In the genomic region with DNA sequence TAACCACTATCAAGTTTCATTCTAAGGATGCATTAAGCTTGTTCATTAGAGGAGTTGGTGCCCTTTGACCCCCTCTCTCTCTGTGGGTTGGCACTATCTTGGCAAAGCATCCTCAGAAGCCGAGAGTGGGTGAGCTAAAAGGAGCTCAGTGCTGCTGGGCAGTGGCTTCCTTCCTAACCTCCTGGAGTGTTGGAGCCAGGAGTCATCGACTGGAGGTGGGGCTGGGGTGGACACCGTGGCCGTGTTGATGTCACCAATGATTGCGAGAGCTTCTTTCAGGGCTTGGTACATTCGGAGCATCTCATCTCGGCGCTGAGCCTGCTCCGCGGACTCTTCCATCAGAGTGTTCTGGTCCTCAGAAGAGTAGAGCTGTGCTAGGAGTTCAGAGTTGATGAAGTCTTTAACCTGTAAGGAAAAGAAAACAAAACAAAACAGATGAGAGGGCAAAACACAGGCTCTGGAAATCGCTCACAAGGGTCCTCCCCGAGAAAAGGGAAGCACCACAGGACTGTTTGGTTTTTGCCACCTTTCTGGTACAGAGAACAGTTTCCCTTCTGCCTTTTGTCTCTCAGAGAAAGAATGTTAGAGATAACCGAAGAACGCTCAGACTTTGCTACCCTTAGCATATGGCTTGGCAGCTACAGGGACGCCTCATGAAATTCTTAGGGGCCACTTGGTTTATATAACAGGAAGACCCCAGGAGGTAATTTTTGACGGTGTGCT, we compare ENCODE assay signal across 23 mouse cellular contexts. TPM values are rescaled to one million over a fixed set of nuclear protein-coding genes. Genes with fewer than 3 reads are reported as not detected.
DNase-seq lines count a peak whose midpoint lies in the region; ATAC-seq lines count a peak whose summit lies in the region.
"Had no signal": no experiment of that assay in that cellular context is flagged by ENCODE, and none has a peak within 500 bp of the region (broad histone marks: within the 10 kb centered on the region; RNA-seq: fewer than 3 reads in every experiment).

No protein-coding gene starts in this region.

- intact Hi-C loops in heart, postnatal 25 days (cut with DNase I) = no loop called here

- ATAC-seq in hindbrain, embryonic 11.5 days (ENCODE audit: low FRiP score) = no peak
- no peak for ATAC-seq in embryonic facial prominence, embryonic 14.5 days (ENCODE audit: low read depth)
- ATAC-seq in limb, embryonic 15.5 days (ENCODE audit: insufficient number of reproducible peaks, low FRiP score, low TSS enrichment, low read depth) = no peak
- no peak for ATAC-seq in activated CD4-positive, CD25-positive, alpha-beta regulatory T cell, adult 4 months
- no peak for ATAC-seq in midbrain, embryonic 14.5 days (ENCODE audit: low FRiP score, low TSS enrichment)
- ATAC-seq: forebrain, embryonic 16.5 days; hindbrain, postnatal 0 days; midbrain, embryonic 13.5 days had no signal

- H3K9ac ChIP-seq in hindbrain, embryonic 11.5 days (ENCODE audit: low read depth, low read length) = no peak overlapping the region
- no peak overlapping the region for H3K9ac ChIP-seq in embryonic facial prominence, embryonic 14.5 days (ENCODE audit: low read depth, low read length)
- no peak overlapping the region for H3K9ac ChIP-seq in limb, embryonic 15.5 days
- H3K9ac ChIP-seq in midbrain, embryonic 14.5 days (replicated peaks; ENCODE audit: low read length) = no peak overlapping the region
- H3K9ac ChIP-seq: lung, embryonic 14.5 days; midbrain, embryonic 13.5 days had no signal

- H3K36me3 ChIP-seq in heart, embryonic 10.5 days = no peaks in the 10 kb centered on the region
- H3K36me3 ChIP-seq in hindbrain, embryonic 10.5 days = no peaks in the 10 kb centered on the region
- H3K36me3 ChIP-seq in hindbrain, embryonic 11.5 days (ENCODE audit: control insufficient read depth, insufficient read depth, low read length) = no peaks in the 10 kb centered on the region
- H3K36me3 ChIP-seq in embryonic facial prominence, embryonic 14.5 days (ENCODE audit: control insufficient read depth, insufficient read depth, low read length) = no peaks in the 10 kb centered on the region
- no peaks in the 10 kb centered on the region for H3K36me3 ChIP-seq in limb, embryonic 15.5 days
- peaks cover 10% of the 10 kb centered on the region; the same call in 1 of the 2 replicates for H3K36me3 ChIP-seq in midbrain, embryonic 14.5 days (ENCODE audit: control insufficient read depth, insufficient read depth, low read length)

- H3K9me3 ChIP-seq in heart, embryonic 10.5 days = no peaks in the 10 kb centered on the region
- no peaks in the 10 kb centered on the region for H3K9me3 ChIP-seq in hindbrain, embryonic 10.5 days
- no peaks in the 10 kb centered on the region for H3K9me3 ChIP-seq in hindbrain, embryonic 11.5 days (ENCODE audit: control insufficient read depth, low read length)
- no peaks in the 10 kb centered on the region for H3K9me3 ChIP-seq in embryonic facial prominence, embryonic 14.5 days (ENCODE audit: control insufficient read depth, low read length)
- no peaks in the 10 kb centered on the region for H3K9me3 ChIP-seq in limb, embryonic 15.5 days
- no peaks in the 10 kb centered on the region for H3K9me3 ChIP-seq in midbrain, embryonic 14.5 days (ENCODE audit: control insufficient read depth, low read length)
- H3K9me3 ChIP-seq: midbrain, embryonic 13.5 days had no signal

- peaks cover 54% of the 10 kb centered on the region for H3K4me1 ChIP-seq in heart, embryonic 10.5 days
- peaks cover 33% of the 10 kb centered on the region for H3K4me1 ChIP-seq in hindbrain, embryonic 10.5 days (replicated peaks)
- no peaks in the 10 kb centered on the region for H3K4me1 ChIP-seq in hindbrain, embryonic 11.5 days (replicated peaks; ENCODE audit: control insufficient read depth, insufficient read depth, low read length)
- H3K4me1 ChIP-seq in embryonic facial prominence, embryonic 14.5 days (ENCODE audit: control insufficient read depth, insufficient read depth, low read length) = peaks cover 74% of the 10 kb centered on the region
- peaks cover 71% of the 10 kb centered on the region for H3K4me1 ChIP-seq in limb, embryonic 15.5 days
- peaks cover 9% of the 10 kb centered on the region; the same call in 1 of the 2 replicates for H3K4me1 ChIP-seq in midbrain, embryonic 14.5 days (ENCODE audit: control insufficient read depth, insufficient read depth, low read length)

- 39% methylated on average over 16 of the region's 16 CpGs for WGBS in heart, embryonic 10.5 days
- WGBS in hindbrain, embryonic 10.5 days = 76% methylated on average over 16 of the region's 16 CpGs
- WGBS in hindbrain, embryonic 11.5 days = 78% methylated on average over 16 of the region's 16 CpGs
- WGBS in embryonic facial prominence, embryonic 14.5 days = 68% methylated on average over 16 of the region's 16 CpGs
- whole genome bisulfite sequencing in limb, embryonic 15.5 days = 73% methylated on average over 16 of the region's 16 CpGs
- 88% methylated on average over 16 of the region's 16 CpGs for WGBS in midbrain, embryonic 14.5 days

- DNase-seq in heart, embryonic 10.5 days (ENCODE audit: low spot score) = no peak
- no peak for DNase-seq in heart, postnatal 25 days (ENCODE audit: low spot score)
- no peak for DNase-seq in hindbrain, embryonic 10.5 days (ENCODE audit: low spot score)
- DNase-seq in hindbrain, embryonic 11.5 days (ENCODE audit: low spot score) = no peak
- no peak for DNase-seq in embryonic facial prominence, embryonic 14.5 days (ENCODE audit: low spot score)
- DNase-seq in midbrain, embryonic 14.5 days = no peak
- DNase-seq: adrenal gland, postnatal 25 days; cerebellum, adult 18-20 months; kidney, adult 11 months; kidney, postnatal 36 days; layer of hippocampus, adult 9-11 months; lung, embryonic 14.5 days; lung, postnatal 4 days; retina, postnatal 1 day; right cerebral cortex, postnatal 4 days; thymus, postnatal 4 days had no signal

- no peak overlapping the region; the same call in 1 of the 2 replicates for H3K4me3 ChIP-seq in heart, embryonic 10.5 days
- H3K4me3 ChIP-seq in hindbrain, embryonic 10.5 days = no peak overlapping the region
- H3K4me3 ChIP-seq in hindbrain, embryonic 11.5 days (ENCODE audit: low read depth, low read length) = no peak overlapping the region
- no peak overlapping the region for H3K4me3 ChIP-seq in embryonic facial prominence, embryonic 14.5 days (ENCODE audit: low read depth, low read length)
- H3K4me3 ChIP-seq in limb, embryonic 15.5 days = no peak overlapping the region
- H3K4me3 ChIP-seq in midbrain, embryonic 14.5 days (replicated peaks; ENCODE audit: low read depth, low read length) = no peak overlapping the region
- H3K4me3 ChIP-seq: erythroblast, embryonic 14.5 days; midbrain, embryonic 13.5 days had no signal

- H3K4me2 ChIP-seq in hindbrain, embryonic 11.5 days (replicated peaks; ENCODE audit: low read depth, low read length) = no peak overlapping the region
- H3K4me2 ChIP-seq in embryonic facial prominence, embryonic 14.5 days (ENCODE audit: low read depth, low read length) = no peak overlapping the region
- no peak overlapping the region for H3K4me2 ChIP-seq in limb, embryonic 15.5 days
- H3K4me2 ChIP-seq in midbrain, embryonic 14.5 days (ENCODE audit: low read length) = no peak overlapping the region
- H3K4me2 ChIP-seq: liver, embryonic 11.5 days; lung, embryonic 14.5 days; midbrain, embryonic 13.5 days had no signal

- H3K27ac ChIP-seq in heart, embryonic 10.5 days = peak overlapping the region; percentile 63
- peak overlapping the region; percentile 70 for H3K27ac ChIP-seq in hindbrain, embryonic 10.5 days
- no peak overlapping the region for H3K27ac ChIP-seq in hindbrain, embryonic 11.5 days (ENCODE audit: low read depth, low read length)
- H3K27ac ChIP-seq in embryonic facial prominence, embryonic 14.5 days (replicated peaks; ENCODE audit: low read depth, low read length) = peak overlapping the region; percentile 78
- H3K27ac ChIP-seq in limb, embryonic 15.5 days = peak overlapping the region; percentile 1; the same call in 1 of the 2 replicates
- no peak overlapping the region for H3K27ac ChIP-seq in midbrain, embryonic 14.5 days (replicated peaks; ENCODE audit: low read depth, low read length)
- H3K27ac ChIP-seq: hindbrain, postnatal 0 days; midbrain, embryonic 13.5 days had no signal

- no peaks in the 10 kb centered on the region for H3K27me3 ChIP-seq in heart, embryonic 10.5 days (ENCODE audit: insufficient read depth, poor library complexity, severe bottlenecking)
- H3K27me3 ChIP-seq in hindbrain, embryonic 10.5 days (ENCODE audit: insufficient read depth, poor library complexity, severe bottlenecking) = no peaks in the 10 kb centered on the region
- H3K27me3 ChIP-seq in hindbrain, embryonic 11.5 days (ENCODE audit: control insufficient read depth, insufficient read depth, low read length) = no peaks in the 10 kb centered on the region
- no peaks in the 10 kb centered on the region for H3K27me3 ChIP-seq in embryonic facial prominence, embryonic 14.5 days (replicated peaks; ENCODE audit: control insufficient read depth, insufficient read depth, low read length)
- no peaks in the 10 kb centered on the region for H3K27me3 ChIP-seq in limb, embryonic 15.5 days
- no peaks in the 10 kb centered on the region for H3K27me3 ChIP-seq in midbrain, embryonic 14.5 days (ENCODE audit: control insufficient read depth, insufficient read depth, low read length)
- H3K27me3 ChIP-seq: midbrain, embryonic 13.5 days had no signal

RNA-seq across cellular contexts. Expression of a gene that starts 32.2 kb away (rescaled TPM):
- polyA plus RNA-seq in heart, embryonic 10.5 days (2016; fragmentation: Nextera tagmentation; extraction: Ambion mirVana) = not detected in 2 replicates
- total RNA-seq in heart, postnatal 25 days (2021) = not detected
- not detected in 2 replicates for polyA plus RNA-seq in hindbrain, embryonic 10.5 days (2016; fragmentation: Nextera tagmentation; extraction: Ambion mirVana)
- polyA plus RNA-seq in hindbrain, embryonic 11.5 days (2014; fragmentation: Nextera tagmentation; extraction: Ambion mirVana) = not detected in 2 replicates
- not detected in 2 replicates for polyA plus RNA-seq in embryonic facial prominence, embryonic 14.5 days (2014; fragmentation: Nextera tagmentation; extraction: Ambion mirVana)
- polyA plus RNA-seq in limb, embryonic 15.5 days (2015; fragmentation: Nextera tagmentation; extraction: Ambion mirVana) = not detected in 2 replicates
- polyA plus RNA-seq in activated CD4-positive, CD25-positive, alpha-beta regulatory T cell, adult 4 months (2017; shearing (Covaris generic)) = not detected
- polyA plus RNA-seq in midbrain, embryonic 14.5 days (2014; fragmentation: Nextera tagmentation; extraction: Ambion mirVana) = not detected in 2 replicates
- total RNA-seq: adrenal gland, postnatal 25 days; hindbrain, postnatal 0 days had no signal
- polyA plus RNA-seq: erythroblast, embryonic 14.5 days; forebrain, embryonic 16.5 days; liver, embryonic 11.5 days; lung, embryonic 14.5 days; midbrain, embryonic 13.5 days had no signal

RNA-seq across cellular contexts. Expression of a gene that starts 42.7 kb away (rescaled TPM):
- polyA plus RNA-seq in heart, embryonic 10.5 days (2016; fragmentation: Nextera tagmentation; extraction: Ambion mirVana) = 24.0 and 29.9 TPM in 2 replicates
- 10 to 100 TPM; 16.5 to 16.9 TPM for total RNA-seq in heart, postnatal 25 days (2021)
- polyA plus RNA-seq in hindbrain, embryonic 10.5 days (2016; fragmentation: Nextera tagmentation; extraction: Ambion mirVana) = 28.7 and 30.3 TPM in 2 replicates
- 33.3 and 38.6 TPM in 2 replicates for polyA plus RNA-seq in hindbrain, embryonic 11.5 days (2014; fragmentation: Nextera tagmentation; extraction: Ambion mirVana)
- 40.8 and 45.8 TPM in 2 replicates for polyA plus RNA-seq in embryonic facial prominence, embryonic 14.5 days (2014; fragmentation: Nextera tagmentation; extraction: Ambion mirVana)
- polyA plus RNA-seq in limb, embryonic 15.5 days (2015; fragmentation: Nextera tagmentation; extraction: Ambion mirVana) = 48.2 and 51.4 TPM in 2 replicates
- 10 to 100 TPM; 25.1 to 40.2 TPM for polyA plus RNA-seq in activated CD4-positive, CD25-positive, alpha-beta regulatory T cell, adult 4 months (2017; shearing (Covaris generic))
- polyA plus RNA-seq in midbrain, embryonic 14.5 days (2014; fragmentation: Nextera tagmentation; extraction: Ambion mirVana) = 32.2 and 36.0 TPM in 2 replicates

Comparison
In these comparisons a context has a peak if more than half of its experiments do, and no peak if none do; other contexts are left out.
1. H3K27ac ChIP-seq: peak in heart, embryonic 10.5 days (single experiment), hindbrain, embryonic 10.5 days (single experiment), embryonic facial prominence, embryonic 14.5 days (single experiment) and limb, embryonic 15.5 days (single experiment); none in hindbrain, embryonic 11.5 days (single experiment) and midbrain, embryonic 14.5 days (single experiment).